Mouse (Mus musculus): ENCODE measurements around the gene Lce1a1.

GRCm38 (mm10) chr3:92670215-92670614, 22.1 kb upstream of the Lce1a1 start, which contains the start of gene Lce1a2:
- TF ChIP-seq GATA1 (IDR thresholded peaks at IDR 0.05; ENCODE audit: low read length): no peak
- TF ChIP-seq TAL1 (IDR thresholded peaks at IDR 0.05; ENCODE audit: low read length): no peak

Measured in erythroblast, embryonic 14.5 days (primary cell).